Mouse (Mus musculus): ENCODE data around the gene Znrf2. TPM values are rescaled to one million over a fixed set of nuclear protein-coding genes. Genes with fewer than 3 reads are reported as not detected.

Znrf2 gene
- polyA plus RNA-seq (2012; ENCODE audit: insufficient read depth, insufficient read length, low replicate concordance, missing spikeins) = not detected in 2 replicates

DNA sequence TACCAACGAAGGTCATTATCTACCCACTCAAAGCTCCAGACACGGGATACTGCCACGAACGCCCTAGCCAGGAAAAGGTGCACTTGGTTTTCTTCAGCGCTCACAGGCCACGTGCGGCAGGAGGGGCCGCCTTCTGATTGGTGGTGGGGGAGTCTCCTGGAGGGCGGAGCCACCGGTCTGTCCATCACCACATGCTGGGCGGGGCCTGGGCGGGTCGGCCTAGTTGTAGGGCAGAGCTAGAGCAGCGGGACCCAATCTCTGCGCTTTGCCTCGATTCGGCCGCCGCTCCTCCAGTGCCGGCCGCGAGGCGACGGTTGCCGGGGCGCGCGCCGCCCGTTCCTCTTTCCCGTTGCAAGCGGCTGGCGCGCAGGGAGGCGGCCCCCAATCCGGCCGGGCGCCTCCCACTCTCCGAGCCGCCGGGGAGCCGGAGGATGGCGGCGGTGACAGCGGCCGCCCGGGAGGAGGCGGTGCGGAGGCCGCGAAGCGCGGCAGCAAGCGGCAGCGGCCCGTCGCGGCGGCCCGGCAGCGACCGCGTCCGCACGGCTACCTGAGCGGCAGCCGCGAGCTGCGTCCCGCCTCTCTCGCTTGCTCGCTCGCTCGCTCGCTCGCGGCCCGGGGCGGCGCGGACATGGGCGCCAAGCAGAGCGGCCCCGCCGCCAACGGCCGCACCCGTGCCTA lies at the start of gene Znrf2:
TSS of gene Znrf2 (plus strand) at position 529 of the 678 bp plus-strand sequence.
- Histone ChIP-seq H3K4me3 (ENCODE audit: insufficient read depth, low read depth, low read length) (peak within 1 kb of the TSS; percentile 77), H3K27ac (ENCODE audit: insufficient read depth, low read depth, low read length) (peak within 1 kb of the TSS; percentile 63), H3K4me1 (ENCODE audit: control insufficient read depth, insufficient read depth, low read length) (peaks cover 8% of the 10 kb centered on the region; the same call in 1 of the 2 replicates)
- WGBS = under 1% methylated on average over 88 of the region's 88 CpGs
- TF ChIP-seq CTCF (IDR thresholded peaks at IDR 0.05; ENCODE audit: insufficient read depth, low read depth, low read length) = no peak
- TF ChIP-seq POLR2A (IDR thresholded peaks at IDR 0.05; ENCODE audit: insufficient read depth, low read depth, low read length) = peak; percentile 94

DNA sequence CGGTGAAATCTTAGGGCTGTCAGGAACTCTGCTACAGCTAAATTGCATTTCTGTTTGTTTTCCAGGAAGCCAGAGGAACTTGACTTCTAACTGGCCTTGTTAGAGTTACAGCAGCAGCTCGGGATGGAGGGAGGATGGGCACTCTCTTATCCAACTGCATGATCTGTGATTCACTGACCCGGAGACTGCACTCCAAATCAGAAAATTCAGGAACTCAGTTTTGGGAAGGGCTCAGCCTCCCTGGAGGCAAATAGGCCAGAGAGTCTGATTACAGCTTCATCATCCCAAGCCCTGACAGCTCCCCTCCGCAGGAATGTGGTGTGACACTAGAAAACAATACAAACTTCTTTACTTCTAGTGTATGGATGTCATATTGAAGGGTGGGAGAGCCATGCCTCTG lies 49.0 kb upstream of the Znrf2 start:
- WGBS = 63% methylated on average over 4 of the region's 4 CpGs
- H3K4me3 ChIP-seq (ENCODE audit: insufficient read depth, low read depth, low read length) = no peak overlapping the region
- TF ChIP-seq POLR2A (IDR thresholded peaks at IDR 0.05; ENCODE audit: insufficient read depth, low read depth, low read length) = no peak
- no peak for TF ChIP-seq CTCF (IDR thresholded peaks at IDR 0.05; ENCODE audit: insufficient read depth, low read depth, low read length)

GRCm38 (mm10) chr6:54770766-54771165 lies 46.0 kb upstream of the Znrf2 start:
- no peaks in the 10 kb centered on the region for H3K4me1 ChIP-seq (ENCODE audit: control insufficient read depth, insufficient read depth, low read length)
- WGBS = 78% methylated on average over 4 of the region's 4 CpGs
- no peak for TF ChIP-seq CTCF (IDR thresholded peaks at IDR 0.05; ENCODE audit: insufficient read depth, low read depth, low read length)
- TF ChIP-seq POLR2A (IDR thresholded peaks at IDR 0.05; ENCODE audit: insufficient read depth, low read depth, low read length) = no peak
- no peak overlapping the region for H3K27ac ChIP-seq (ENCODE audit: insufficient read depth, low read depth, low read length)
- no peak overlapping the region for H3K4me3 ChIP-seq (ENCODE audit: insufficient read depth, low read depth, low read length)

More for the DNA sequence above, 49.0 kb upstream of the Znrf2 start:
- Histone ChIP-seq H3K4me1 (ENCODE audit: control insufficient read depth, insufficient read depth, low read length) (no peaks in the 10 kb centered on the region), H3K27ac (ENCODE audit: insufficient read depth, low read depth, low read length) (no peak overlapping the region)

DNA sequence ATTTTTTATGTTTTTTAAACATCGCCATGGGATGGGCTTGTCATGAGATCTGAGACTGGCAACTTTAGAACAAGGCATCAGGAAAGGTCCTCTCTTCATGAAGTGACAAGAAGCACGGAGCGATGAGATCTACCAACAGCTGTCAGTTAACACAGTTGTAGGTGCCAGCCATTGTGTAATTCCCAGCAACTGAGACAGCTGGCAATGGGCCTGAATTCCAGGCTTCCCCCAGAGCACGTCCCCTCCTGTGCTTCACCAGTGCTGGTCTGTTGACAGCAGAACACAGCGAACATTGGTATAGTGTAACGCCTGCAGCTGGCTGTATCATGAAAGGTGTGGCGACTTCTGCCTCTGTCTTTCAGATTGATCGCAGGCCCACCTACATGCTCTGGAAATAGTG lies 45.5 kb upstream of the Znrf2 start:
- no peak for TF ChIP-seq POLR2A (IDR thresholded peaks at IDR 0.05; ENCODE audit: insufficient read depth, low read depth, low read length)
- TF ChIP-seq CTCF (IDR thresholded peaks at IDR 0.05; ENCODE audit: insufficient read depth, low read depth, low read length) = no peak
- Histone ChIP-seq H3K4me3 (ENCODE audit: insufficient read depth, low read depth, low read length) (no peak overlapping the region), H3K27ac (ENCODE audit: insufficient read depth, low read depth, low read length) (no peak overlapping the region), H3K4me1 (ENCODE audit: control insufficient read depth, insufficient read depth, low read length) (no peaks in the 10 kb centered on the region)
- WGBS = 71% methylated on average over 8 of the region's 8 CpGs

- 96% methylated on average over 5 of the region's 5 CpGs for WGBS
- H3K4me1 ChIP-seq (ENCODE audit: control insufficient read depth, insufficient read depth, low read length) = no peaks in the 10 kb centered on the region
- H3K27ac ChIP-seq (ENCODE audit: insufficient read depth, low read depth, low read length) = no peak overlapping the region
- no peak overlapping the region for H3K4me3 ChIP-seq (ENCODE audit: insufficient read depth, low read depth, low read length)
- no peak for TF ChIP-seq POLR2A (IDR thresholded peaks at IDR 0.05; ENCODE audit: insufficient read depth, low read depth, low read length)
- no peak for TF ChIP-seq CTCF (IDR thresholded peaks at IDR 0.05; ENCODE audit: insufficient read depth, low read depth, low read length)
Measured at GRCm38 (mm10) chr6:54772078-54772477, 44.6 kb upstream of the Znrf2 start.

GRCm38 (mm10) chr6:54775739-54776138 lies 41.0 kb upstream of the Znrf2 start:
- Histone ChIP-seq H3K4me3 (ENCODE audit: insufficient read depth, low read depth, low read length) (no peak overlapping the region), H3K4me1 (ENCODE audit: control insufficient read depth, insufficient read depth, low read length) (peaks cover 8% of the 10 kb centered on the region)
- TF ChIP-seq POLR2A (IDR thresholded peaks at IDR 0.05; ENCODE audit: insufficient read depth, low read depth, low read length) (no peak), CTCF (IDR thresholded peaks at IDR 0.05; ENCODE audit: insufficient read depth, low read depth, low read length) (no peak)

DNA sequence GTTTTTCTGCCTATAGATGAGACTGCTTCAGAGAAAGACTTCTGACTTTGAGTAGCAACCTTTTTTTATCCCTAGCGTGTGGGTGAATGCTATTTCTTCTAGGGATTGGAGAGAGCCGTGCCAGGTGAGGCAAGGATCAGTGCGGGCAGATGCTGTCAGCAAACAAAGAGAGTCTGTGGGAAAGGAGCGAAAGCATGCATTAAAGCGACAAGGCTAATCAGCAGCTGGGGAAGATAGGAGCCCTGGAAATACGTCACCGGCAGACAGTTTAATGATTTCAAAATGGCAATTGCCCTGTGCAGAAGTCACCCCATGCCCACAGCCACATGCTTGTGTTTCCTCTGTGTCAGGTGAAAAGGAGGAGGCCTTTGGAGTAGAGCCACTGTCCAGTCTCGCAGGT lies 39.1 kb upstream of the Znrf2 start:
- Histone ChIP-seq H3K27ac (ENCODE audit: insufficient read depth, low read depth, low read length) (no peak overlapping the region), H3K4me3 (ENCODE audit: insufficient read depth, low read depth, low read length) (no peak overlapping the region), H3K4me1 (ENCODE audit: control insufficient read depth, insufficient read depth, low read length) (peaks cover 8% of the 10 kb centered on the region)
- 26% methylated on average over 8 of the region's 8 CpGs for WGBS
- TF ChIP-seq CTCF (IDR thresholded peaks at IDR 0.05; ENCODE audit: insufficient read depth, low read depth, low read length) = no peak
- no peak for TF ChIP-seq POLR2A (IDR thresholded peaks at IDR 0.05; ENCODE audit: insufficient read depth, low read depth, low read length)

More at GRCm38 (mm10) chr6:54775739-54776138, 41.0 kb upstream of the Znrf2 start:
- no peak overlapping the region for H3K27ac ChIP-seq (ENCODE audit: insufficient read depth, low read depth, low read length)

DNA sequence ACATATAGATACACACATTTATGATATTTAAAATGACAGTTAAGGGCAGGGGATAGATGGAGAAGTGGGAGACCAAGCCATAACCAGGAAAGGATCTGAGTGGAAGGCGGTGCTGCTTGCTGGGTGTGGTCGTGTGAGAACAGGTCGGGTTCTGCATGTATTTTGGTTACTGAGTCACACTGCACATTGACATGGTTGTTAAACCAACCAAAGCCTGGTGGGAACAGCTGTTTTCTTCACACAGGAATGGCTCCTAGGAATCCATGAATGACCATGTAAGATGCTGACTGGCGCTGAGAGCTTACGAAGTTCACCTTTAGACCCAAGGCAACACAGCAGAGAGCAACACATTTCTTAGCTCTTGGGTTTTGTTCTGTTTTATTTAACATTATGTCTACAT lies 36.7 kb upstream of the Znrf2 start:
- Histone ChIP-seq H3K27ac (ENCODE audit: insufficient read depth, low read depth, low read length) (no peak overlapping the region), H3K4me1 (ENCODE audit: control insufficient read depth, insufficient read depth, low read length) (peaks cover 8% of the 10 kb centered on the region), H3K4me3 (ENCODE audit: insufficient read depth, low read depth, low read length) (no peak overlapping the region)
- TF ChIP-seq CTCF (IDR thresholded peaks at IDR 0.05; ENCODE audit: insufficient read depth, low read depth, low read length) (no peak), POLR2A (IDR thresholded peaks at IDR 0.05; ENCODE audit: insufficient read depth, low read depth, low read length) (no peak)
- 74% methylated on average over 5 of the region's 5 CpGs for WGBS

DNA sequence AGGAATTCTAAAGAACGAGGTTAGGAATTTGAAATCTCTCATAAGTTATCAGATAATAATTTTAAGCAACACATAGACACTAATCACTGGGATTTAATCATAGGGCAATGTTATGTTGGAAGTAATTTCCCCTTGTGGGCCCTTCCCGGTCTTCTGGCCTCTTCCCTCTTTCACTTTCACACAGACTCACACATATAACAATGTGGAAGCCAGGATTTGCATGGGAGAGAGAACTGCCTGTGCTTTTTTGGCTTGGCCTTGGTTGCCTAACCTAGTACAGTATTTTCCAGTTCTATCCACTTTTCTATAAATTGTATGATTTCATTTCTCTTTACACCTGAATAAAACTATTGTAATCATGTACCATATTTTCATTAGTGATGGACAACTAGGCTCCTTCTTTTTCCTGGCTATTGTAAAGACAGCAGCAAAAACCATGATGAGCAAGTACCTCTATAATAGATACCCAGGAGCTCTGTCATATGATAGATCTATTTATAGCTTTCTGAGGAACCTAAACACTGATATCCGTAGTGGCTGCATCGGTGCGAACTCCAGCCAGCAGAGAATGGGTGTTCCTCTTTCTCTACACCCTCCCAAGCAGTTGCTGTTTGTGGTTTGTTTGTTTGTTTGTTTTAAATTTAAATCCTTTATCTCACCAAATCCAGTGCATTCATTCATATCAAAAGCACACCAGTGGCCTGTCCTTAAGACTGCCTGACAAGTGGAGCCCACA lies 36.0 kb upstream of the Znrf2 start:
- WGBS = 84% methylated on average over 5 of the region's 5 CpGs
- H3K4me3 ChIP-seq (ENCODE audit: insufficient read depth, low read depth, low read length) = no peak overlapping the region
- TF ChIP-seq CTCF (IDR thresholded peaks at IDR 0.05; ENCODE audit: insufficient read depth, low read depth, low read length) (no peak), POLR2A (IDR thresholded peaks at IDR 0.05; ENCODE audit: insufficient read depth, low read depth, low read length) (no peak)
- H3K4me1 ChIP-seq (ENCODE audit: control insufficient read depth, insufficient read depth, low read length) = peaks cover 12% of the 10 kb centered on the region
- no peak overlapping the region for H3K27ac ChIP-seq (ENCODE audit: insufficient read depth, low read depth, low read length)

Measured in olfactory bulb, adult 2 months (tissue).